In the genomic region with DNA sequence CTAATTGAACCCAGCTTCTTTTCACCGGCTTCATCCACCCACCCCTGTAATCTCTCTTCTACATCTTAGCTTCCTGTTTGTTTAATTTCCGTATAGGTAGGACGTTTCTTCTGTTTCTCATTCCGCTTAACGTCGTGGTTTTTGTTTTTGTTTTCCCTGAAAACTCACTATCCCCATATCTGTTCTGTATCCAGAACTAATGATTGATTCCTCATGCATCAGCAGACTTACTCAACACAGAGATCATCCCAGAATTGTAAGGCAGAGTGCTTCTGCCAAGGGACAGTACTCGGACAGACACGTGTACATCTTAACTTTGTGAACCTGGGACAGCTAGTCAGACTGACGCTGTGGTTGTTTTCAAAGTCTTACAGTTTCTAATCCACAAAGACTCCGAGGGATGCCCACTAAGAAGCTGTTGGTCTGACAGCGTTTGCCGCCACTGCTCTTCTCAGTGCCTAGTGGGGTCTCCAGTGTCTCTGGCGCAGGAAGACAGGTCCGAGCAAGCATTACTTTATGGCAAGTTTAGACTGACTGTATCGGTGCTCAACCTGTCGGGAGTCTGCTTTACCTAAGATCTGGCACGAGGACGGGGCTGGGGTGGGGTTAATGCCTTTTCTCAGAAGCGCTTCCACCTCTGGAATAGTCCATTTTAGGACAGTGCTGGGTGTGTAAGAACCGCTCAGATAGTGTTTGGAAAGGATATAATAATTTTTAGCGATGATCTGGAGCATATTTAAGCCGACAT, we compare ENCODE assay signal across 8 mouse cellular contexts. TPM values are rescaled to one million over a fixed set of nuclear protein-coding genes. Genes with fewer than 3 reads are reported as not detected.
DNase-seq lines count a peak whose midpoint lies in the region; ATAC-seq and TF ChIP-seq lines count a peak whose summit lies in the region.

No protein-coding gene starts in this region.

- peak overlapping the region; percentile 39 for H3K9ac ChIP-seq in intestine, embryonic 14.5 days (ENCODE audit: low read length)
- H3K9ac ChIP-seq in midbrain, embryonic 12.5 days (replicated peaks) = no peak overlapping the region

- H3K4me2 ChIP-seq in intestine, embryonic 14.5 days (ENCODE audit: low read length) = peak overlapping the region; percentile 77
- H3K4me2 ChIP-seq in midbrain, embryonic 12.5 days (replicated peaks) = peak overlapping the region; percentile 71

- WGBS in intestine, embryonic 14.5 days = 5% methylated on average over 22 of the region's 22 CpGs
- WGBS in midbrain, embryonic 12.5 days = 8% methylated on average over 22 of the region's 22 CpGs

- peak overlapping the region; percentile 84 for H3K27ac ChIP-seq in embryonic fibroblast, embryonic 13.5 days (ENCODE audit: insufficient read depth, low read length)
- H3K27ac ChIP-seq in intestine, embryonic 14.5 days (ENCODE audit: low read depth) = no peak overlapping the region
- H3K27ac ChIP-seq in midbrain, embryonic 12.5 days (replicated peaks) = no peak overlapping the region

- H3K4me1 ChIP-seq in embryonic fibroblast, embryonic 13.5 days (ENCODE audit: control insufficient read depth, insufficient read depth, low read length) = no peaks in the 10 kb centered on the region; the same call in 1 of the 2 replicates
- peaks cover 7% of the 10 kb centered on the region; the same call in 1 of the 2 replicates for H3K4me1 ChIP-seq in intestine, embryonic 14.5 days (replicated peaks; ENCODE audit: control insufficient read depth, insufficient read depth, low read length)
- H3K4me1 ChIP-seq in midbrain, embryonic 12.5 days = peaks cover 11% of the 10 kb centered on the region

- peaks cover 16% of the 10 kb centered on the region for H3K27me3 ChIP-seq in intestine, embryonic 14.5 days (replicated peaks; ENCODE audit: control insufficient read depth, insufficient read depth, low read length)
- H3K27me3 ChIP-seq in midbrain, embryonic 12.5 days = peaks cover 45% of the 10 kb centered on the region

- ATAC-seq in intestine, embryonic 14.5 days (replicated peaks; ENCODE audit: low FRiP score, low TSS enrichment, low read depth) = 0 out of 2 replicates have a peak, but pooled peaks have one; percentile 62
- ATAC-seq in midbrain, embryonic 12.5 days (ENCODE audit: low FRiP score, low read depth) = no peak
- ATAC-seq in monocyte, adult 5-6 weeks (replicated peaks; ENCODE audit: insufficient number of reproducible peaks, low FRiP score, low TSS enrichment, poor library complexity, severe bottlenecking) = no peak

- H3K4me3 ChIP-seq in embryonic fibroblast, embryonic 13.5 days (ENCODE audit: insufficient read depth, low read length) = peak overlapping the region; percentile 65
- H3K4me3 ChIP-seq in intestine, embryonic 14.5 days (ENCODE audit: low read depth, low read length) = peak overlapping the region; percentile 43
- peak overlapping the region; percentile 41 for H3K4me3 ChIP-seq in midbrain, embryonic 12.5 days

- H3K36me3 ChIP-seq in intestine, embryonic 14.5 days (ENCODE audit: control insufficient read depth, insufficient read depth, low read length) = no peaks in the 10 kb centered on the region
- H3K36me3 ChIP-seq in midbrain, embryonic 12.5 days = no peaks in the 10 kb centered on the region

- no peak for TF ChIP-seq POLR2A in embryonic fibroblast, embryonic 13.5 days (IDR thresholded peaks at IDR 0.05; ENCODE audit: low read depth, low read length)

- DNase-seq in urinary bladder, postnatal 14 days (ENCODE audit: low spot score) = peak; percentile 22
- no peak for DNase-seq in urinary bladder, postnatal 10 days (ENCODE audit: low spot score)
- peak; percentile 67 for DNase-seq in intestine, embryonic 14.5 days (ENCODE audit: low spot score)
- DNase-seq in adrenal gland, adult 8-10 months = no peak
- DNase-seq in gastrocnemius, postnatal 10 days = no peak

- H3K9me3 ChIP-seq in intestine, embryonic 14.5 days (ENCODE audit: control insufficient read depth, low read length) = no peaks in the 10 kb centered on the region
- H3K9me3 ChIP-seq in midbrain, embryonic 12.5 days = no peaks in the 10 kb centered on the region

- no peak for TF ChIP-seq CTCF in embryonic fibroblast, embryonic 13.5 days (IDR thresholded peaks at IDR 0.05; ENCODE audit: borderline replicate concordance, insufficient read depth, low read length)

RNA-seq across cellular contexts. Expression of gene Il1rl2, which starts 0.7 kb away (rescaled TPM):
- 32.5 and 48.1 TPM in 2 replicates for polyA plus RNA-seq in embryonic fibroblast, embryonic 13.5 days (2011; ENCODE audit: insufficient read length, low read depth, missing spikeins)
- 3.4 and 4.3 TPM in 2 replicates for polyA plus RNA-seq in intestine, embryonic 14.5 days (2014; fragmentation: Nextera tagmentation; extraction: Ambion mirVana)
- polyA plus RNA-seq in midbrain, embryonic 12.5 days (2016; fragmentation: Nextera tagmentation; extraction: Ambion mirVana) = 1.6 and 1.7 TPM in 2 replicates
- total RNA-seq in monocyte, adult 5-6 weeks (2017) = 0.57 to 1.9 TPM (median 1.2 TPM) in 3 replicates
- total RNA-seq in adrenal gland, adult 8-10 months (2022) = 1 to 10 TPM; 1.0 to 2.4 (median 1.6) TPM
- total RNA-seq in gastrocnemius, postnatal 10 days (2021) = 1 to 10 TPM; 5.9 to 6.4 TPM

Comparison
In these comparisons a context has a peak if more than half of its experiments do, and no peak if none do; other contexts are left out.
1. DNase-seq: peak in urinary bladder, postnatal 14 days (single experiment) and intestine, embryonic 14.5 days (single experiment); none in urinary bladder, postnatal 10 days (single experiment), adrenal gland, adult 8-10 months (single experiment) and gastrocnemius, postnatal 10 days (single experiment).
2. Peak in every context shown above with its lines, with median percentiles within 50 percentile points of each other: H3K4me3 ChIP-seq.